Mouse (Mus musculus) kidney, postnatal 36 days (tissue): ENCODE results near the gene Ifna1.

Experiments used
- DNase-seq, 2 experiments: peaks; one replicate each; pipeline ENCODE4 v3.0.0; 2021 to 2022; ENCODE audit warnings: mixed read lengths in 2 of 2

Ifna1 gene

GRCm38 (mm10) chr4:88875435-88876095 is 25.7 kb downstream of the Ifna1 start:
- DNase-seq, result no peak

DNA sequence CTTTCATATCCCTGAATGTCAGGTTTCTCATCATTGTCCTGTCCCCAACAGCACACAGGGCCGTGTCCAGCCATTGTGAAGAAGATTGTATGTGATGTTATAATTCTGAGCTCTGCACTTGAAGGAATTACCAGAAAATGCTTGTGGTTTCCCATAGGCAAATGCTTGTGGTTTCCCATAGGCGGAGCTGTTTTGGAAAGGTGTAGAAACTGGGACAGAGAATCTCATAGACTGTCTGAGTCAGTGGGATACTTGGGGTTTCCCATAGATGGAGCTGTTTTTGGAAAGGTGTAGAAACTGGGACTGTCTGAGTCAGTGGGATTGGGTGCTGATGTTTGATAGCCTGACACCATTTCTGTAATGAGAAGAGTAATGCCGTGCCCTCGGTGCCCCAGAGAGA is 26.6 kb downstream of the Ifna1 start:
- DNase-seq, result no peak

DNA sequence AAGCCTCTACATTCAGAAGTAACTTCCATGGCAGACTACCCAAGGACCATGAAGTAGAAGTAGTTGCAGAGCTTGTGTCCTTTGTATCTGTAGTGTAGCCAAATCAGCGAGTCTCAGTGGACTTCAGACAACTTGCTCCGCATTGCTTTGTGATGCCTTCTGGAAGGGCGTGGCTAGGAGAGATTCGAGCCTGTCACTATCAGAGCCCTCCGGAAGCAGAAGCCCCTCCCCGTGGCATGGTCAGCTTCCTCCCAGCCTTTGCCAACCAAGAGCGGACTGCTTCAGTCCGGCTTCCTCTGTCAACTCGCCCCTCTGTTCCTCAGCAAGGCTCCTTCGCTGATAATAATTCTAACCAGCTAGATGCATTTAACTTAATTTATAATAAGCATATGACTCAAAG is 28.4 kb downstream of the Ifna1 start:
- peak; percentile 26 to 36 for DNase-seq

DNA sequence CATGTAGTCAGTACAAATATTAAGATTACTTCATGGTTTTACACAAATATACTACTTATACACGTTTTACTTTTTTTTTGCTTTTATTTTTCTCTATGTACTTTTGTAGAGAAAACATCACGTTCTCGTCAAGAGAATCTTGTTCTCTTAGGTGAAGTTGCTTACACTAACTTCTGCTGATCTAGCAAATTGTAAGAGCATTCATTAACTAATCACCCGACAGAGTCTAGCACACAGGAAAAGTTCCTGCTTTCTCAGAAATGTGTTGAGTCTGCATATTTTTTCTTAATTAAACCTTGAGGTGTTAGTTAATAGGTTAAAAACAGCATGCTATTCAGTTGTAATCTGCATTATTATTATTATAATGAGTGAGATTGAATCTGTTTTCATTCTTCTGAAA is 28.9 kb downstream of the Ifna1 start:
- peak in 1 of 2 experiments; percentile 29 for DNase-seq

GRCm38 (mm10) chr4:88880101-88880500 is 30.2 kb downstream of the Ifna1 start, which contains the start of gene Ifne:
Gene Ifne, minus strand, starts transcription at chr4:88880201.
- no peak for DNase-seq

- no peak for DNase-seq
Observed at GRCm38 (mm10) chr4:88888236-88888635, 38.3 kb downstream of the Ifna1 start.

- DNase-seq, result no peak
Observed at GRCm38 (mm10) chr4:88893201-88893754, 43.4 kb downstream of the Ifna1 start.
